Mouse (Mus musculus) c-Kit-negative CD71-positive TER-119-positive erythroid progenitor cells, embryonic 14.5 days (primary cell): ENCODE data around the gene Ccdc51.

Experiments used
- DNase-seq: peaks from one replicate; pipeline ENCODE4 v3.0.0-alpha.2; 2013; ENCODE audit warnings: low read depth, low spot score

Gene Ccdc51

GRCm38 (mm10) chr9:109096856-109097255 is 14.6 kb downstream of the Ccdc51 start:
- DNase-seq: no peak

- DNase-seq: no peak
Measured at GRCm38 (mm10) chr9:109097291-109097690, 15.0 kb downstream of the Ccdc51 start.

- DNase-seq: no peak
Measured at GRCm38 (mm10) chr9:109097831-109098230, 15.5 kb downstream of the Ccdc51 start.

GRCm38 (mm10) chr9:109098366-109098765 is 16.1 kb downstream of the Ccdc51 start:
- no peak for DNase-seq

- no peak for DNase-seq
Measured at GRCm38 (mm10) chr9:109098969-109099368, 16.7 kb downstream of the Ccdc51 start.

GRCm38 (mm10) chr9:109100307-109100928 is 18.1 kb downstream of the Ccdc51 start:
- DNase-seq: no peak

GRCm38 (mm10) chr9:109101933-109102445 is 19.7 kb downstream of the Ccdc51 start:
- no peak for DNase-seq

- DNase-seq: no peak
Measured at GRCm38 (mm10) chr9:109102541-109102940, 20.2 kb downstream of the Ccdc51 start.

- no peak for DNase-seq
Measured at GRCm38 (mm10) chr9:109103250-109103649, 21.0 kb downstream of the Ccdc51 start.

GRCm38 (mm10) chr9:109104083-109104482 is 21.8 kb downstream of the Ccdc51 start:
- DNase-seq: no peak

- no peak for DNase-seq
Measured at GRCm38 (mm10) chr9:109105011-109105410, 22.7 kb downstream of the Ccdc51 start.

GRCm38 (mm10) chr9:109105648-109106047 is 23.4 kb downstream of the Ccdc51 start:
- DNase-seq: no peak

- no peak for DNase-seq
Measured at GRCm38 (mm10) chr9:109107341-109107740, 25.0 kb downstream of the Ccdc51 start.

- no peak for DNase-seq
Measured at GRCm38 (mm10) chr9:109110240-109110639, 27.9 kb downstream of the Ccdc51 start.

- no peak for DNase-seq
Measured at GRCm38 (mm10) chr9:109111101-109111500, 28.8 kb downstream of the Ccdc51 start.

GRCm38 (mm10) chr9:109111591-109111990 is 29.3 kb downstream of the Ccdc51 start:
- no peak for DNase-seq

GRCm38 (mm10) chr9:109113331-109113730 is 31.0 kb downstream of the Ccdc51 start:
- DNase-seq: no peak

- no peak for DNase-seq
Measured at GRCm38 (mm10) chr9:109114276-109114675, 32.0 kb downstream of the Ccdc51 start.

- no peak for DNase-seq
Measured at GRCm38 (mm10) chr9:109114871-109115270, 32.6 kb downstream of the Ccdc51 start.

- no peak for DNase-seq
Measured at GRCm38 (mm10) chr9:109116205-109116604, 33.9 kb downstream of the Ccdc51 start.

- DNase-seq: no peak
Measured at GRCm38 (mm10) chr9:109118106-109118505, 35.8 kb downstream of the Ccdc51 start.

GRCm38 (mm10) chr9:109119571-109119970 is 37.3 kb downstream of the Ccdc51 start:
- no peak for DNase-seq

GRCm38 (mm10) chr9:109120956-109121355 is 38.7 kb downstream of the Ccdc51 start:
- no peak for DNase-seq
